Mouse (Mus musculus) bone marrow, adult 2 months (tissue): ENCODE results near the gene Chchd6. TPM values are rescaled to one million over a fixed set of nuclear protein-coding genes. Genes with fewer than 3 reads are reported as not detected.

Source experiments
- H3K27ac ChIP-seq: fragments of 200-500 bp; 2 replicates; pipeline ENCODE4 v1.5.1; 2012; ENCODE audit warnings: low read depth, mild to moderate bottlenecking, control low read depth, inconsistent platforms, low read length; ENCODE audit not compliant: control insufficient read depth, poor library complexity, insufficient read depth
- H3K4me1 ChIP-seq: fragments of 200-500 bp; 2 replicates; pipeline ENCODE4 v1.6.1; 2011; ENCODE audit warnings: low read length; ENCODE audit not compliant: control insufficient read depth, insufficient read depth
- H3K4me3 ChIP-seq: fragments of 200-500 bp; replicated peaks from 2 replicates; pipeline ENCODE3; 2011; ENCODE audit warnings: mild to moderate bottlenecking, low read depth, low read length, control low read depth; ENCODE audit not compliant: control insufficient read depth
- CTCF ChIP-seq: fragments of 200-500 bp; IDR thresholded peaks from 2 replicates; pipeline ENCODE4 v1.5.1; 2011; ENCODE audit warnings: low read length, control low read depth; ENCODE audit not compliant: control insufficient read depth, insufficient read depth
- POLR2A ChIP-seq: fragments of 200-500 bp; IDR thresholded peaks from 2 replicates; pipeline ENCODE4 v1.6.1; 2011; ENCODE audit warnings: low read depth, mild to moderate bottlenecking, control low read depth, low read length, borderline replicate concordance; ENCODE audit not compliant: control insufficient read depth
- WGBS: fragments of 180-500 bp; shearing (Covaris S2); methylation state at CpG from one replicate; pipeline ENCODE4 v1.1.7; 2018; 5-methylcytosine and 5-hydroxymethylcytosine counted together
- polyA plus RNA-seq: library from polyadenylated mRNA; stranded (reverse); fragments of >200 nt; gene quantifications from 2 replicates; pipeline ENCODE4 v1.2.4, GENCODE M21; 2011; ENCODE audit warnings: low replicate concordance; ENCODE audit not compliant: missing spikeins, insufficient read depth, insufficient read length

The Chchd6 gene
- polyA plus RNA-seq, 1 experiment, result 7.3 TPM

DNA sequence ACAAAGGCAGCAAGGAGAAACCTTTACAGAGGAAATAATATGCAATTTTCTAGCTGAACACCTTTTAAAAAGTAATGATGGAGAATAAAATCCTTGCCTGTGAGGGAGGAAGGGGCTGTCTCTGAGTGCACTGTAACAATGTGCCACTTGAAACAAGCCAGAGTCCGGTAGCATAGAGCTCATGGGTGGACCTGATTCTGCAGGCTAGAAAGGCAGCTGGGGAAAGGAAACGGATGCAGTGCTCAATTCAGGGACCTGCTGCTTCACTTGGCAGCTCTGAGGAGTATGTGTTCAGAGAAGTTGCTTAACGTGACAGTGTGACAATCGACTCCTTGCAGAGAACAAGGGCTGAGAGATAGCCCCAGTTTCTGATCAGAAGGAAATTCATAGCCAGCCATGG is 109.4 kb downstream of the Chchd6 start:
- Histone ChIP-seq H3K4me3 (no peak overlapping the region), H3K4me1 (no peaks in the 10 kb centered on the region), H3K27ac (no peak overlapping the region)
- TF ChIP-seq CTCF (no peak), POLR2A (no peak)
- 60% methylated on average over 4 of the region's 4 CpGs for WGBS

DNA sequence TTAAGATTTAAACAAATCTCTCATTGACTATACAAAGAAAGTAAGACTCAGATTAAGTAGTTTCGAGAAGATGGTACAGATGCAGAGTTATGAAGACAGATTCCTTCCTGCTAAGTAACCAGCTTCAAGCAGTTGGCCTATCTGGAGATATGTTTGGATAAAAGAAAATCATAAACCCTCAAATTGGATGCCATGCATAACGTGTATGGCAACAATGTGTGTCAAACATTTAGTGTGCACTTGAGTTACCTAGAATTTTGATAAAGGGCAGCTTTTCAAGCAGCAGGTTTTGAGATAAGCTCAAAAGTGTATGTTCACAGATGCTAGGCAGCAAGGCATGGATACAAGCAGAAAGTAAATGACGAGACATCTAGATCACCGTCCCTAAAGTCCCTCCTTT is 114.3 kb downstream of the Chchd6 start:
- no peak overlapping the region for H3K4me3 ChIP-seq
- 84% methylated on average over 4 of the region's 4 CpGs for WGBS
- no peak overlapping the region for H3K27ac ChIP-seq
- H3K4me1 ChIP-seq, result no peaks in the 10 kb centered on the region
- TF ChIP-seq CTCF (no peak), POLR2A (no peak)

GRCm38 (mm10) chr6:89467908-89468307 is 127.5 kb downstream of the Chchd6 start:
- Histone ChIP-seq H3K27ac (no peak overlapping the region), H3K4me3 (no peak overlapping the region), H3K4me1 (no peaks in the 10 kb centered on the region)
- TF ChIP-seq POLR2A (no peak), CTCF (no peak)

DNA sequence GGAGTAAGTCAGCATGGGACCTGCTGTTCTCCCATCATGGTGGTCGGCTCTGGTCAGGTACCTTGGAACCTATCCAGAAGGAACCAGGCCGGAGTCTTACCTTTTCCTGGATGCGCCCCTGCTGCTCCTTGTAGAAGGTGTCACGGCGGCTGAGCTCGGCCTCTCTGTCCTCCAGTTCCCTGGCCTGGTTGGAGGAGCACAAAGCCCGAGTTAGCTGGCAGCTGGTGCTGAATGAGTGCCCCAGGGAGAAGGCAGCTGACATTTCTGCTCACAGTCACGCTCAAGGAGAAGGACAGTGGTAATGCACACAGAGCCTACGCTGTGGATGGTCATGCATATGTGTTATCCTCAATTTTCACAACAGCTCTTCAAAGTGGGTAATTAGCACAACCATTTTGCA is 128.2 kb downstream of the Chchd6 start:
- WGBS, result 86% methylated on average over 9 of the region's 9 CpGs
- H3K4me3 ChIP-seq, result no peak overlapping the region
- no peak for TF ChIP-seq POLR2A
- TF ChIP-seq CTCF, result no peak
- no peak overlapping the region for H3K27ac ChIP-seq
- no peaks in the 10 kb centered on the region for H3K4me1 ChIP-seq

DNA sequence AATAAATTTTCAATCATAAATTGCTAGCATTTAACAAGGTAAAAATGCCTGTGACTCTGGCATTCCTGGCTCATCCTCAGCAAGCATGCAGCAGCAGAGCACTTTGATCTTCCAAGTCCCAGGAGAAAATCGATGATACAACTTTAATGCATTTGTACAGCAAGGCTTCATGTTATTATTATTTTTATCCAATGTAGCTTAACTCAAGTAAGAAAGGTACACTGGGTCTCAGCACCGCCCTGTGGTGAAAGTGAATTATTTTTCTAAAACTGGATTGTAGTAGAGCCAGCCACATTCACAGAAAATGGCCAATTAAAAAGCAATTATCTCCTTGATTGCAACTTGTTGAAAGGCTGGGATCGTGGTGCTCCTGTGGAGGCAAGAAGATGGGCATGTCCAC is 128.6 kb downstream of the Chchd6 start:
- no peaks in the 10 kb centered on the region for H3K4me1 ChIP-seq
- 76% methylated on average over 3 of the region's 3 CpGs for WGBS
- H3K27ac ChIP-seq, result no peak overlapping the region
- no peak overlapping the region for H3K4me3 ChIP-seq
- TF ChIP-seq CTCF (no peak), POLR2A (no peak)

DNA sequence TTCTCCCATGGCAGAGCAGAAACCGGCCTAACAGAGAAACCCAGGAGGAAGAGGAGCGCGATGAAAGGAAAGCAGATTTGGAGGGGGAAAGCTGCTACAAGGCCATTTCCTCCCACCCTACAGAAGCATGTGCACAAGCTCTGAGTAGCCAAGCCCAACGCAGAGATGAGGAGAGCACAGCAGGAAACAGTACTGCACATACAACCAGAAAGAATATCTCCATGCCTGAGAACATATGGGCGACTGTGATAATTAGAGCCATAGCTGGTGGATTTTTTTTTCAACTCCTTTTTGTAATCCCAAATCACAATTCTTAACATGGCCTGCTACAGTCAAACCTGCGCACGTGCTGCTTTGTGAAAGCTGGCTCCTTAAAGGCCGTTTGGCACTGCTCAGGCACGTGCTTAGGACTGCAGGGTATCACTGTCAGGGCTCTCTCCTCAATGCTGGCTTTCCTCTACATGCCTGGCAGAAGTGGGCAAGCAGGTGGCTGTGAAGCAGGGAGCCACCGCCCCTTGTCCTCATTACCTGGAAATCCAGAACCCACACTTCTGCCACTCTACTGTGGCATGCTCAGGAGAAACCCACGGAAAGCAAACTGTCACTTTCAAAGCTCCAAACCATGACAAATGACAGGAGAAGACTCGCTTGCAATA is 129.3 kb downstream of the Chchd6 start:
- WGBS, result 81% methylated on average over 12 of the region's 12 CpGs
- TF ChIP-seq CTCF (no peak), POLR2A (no peak)
- Histone ChIP-seq H3K4me1 (no peaks in the 10 kb centered on the region), H3K4me3 (no peak overlapping the region), H3K27ac (no peak overlapping the region)

DNA sequence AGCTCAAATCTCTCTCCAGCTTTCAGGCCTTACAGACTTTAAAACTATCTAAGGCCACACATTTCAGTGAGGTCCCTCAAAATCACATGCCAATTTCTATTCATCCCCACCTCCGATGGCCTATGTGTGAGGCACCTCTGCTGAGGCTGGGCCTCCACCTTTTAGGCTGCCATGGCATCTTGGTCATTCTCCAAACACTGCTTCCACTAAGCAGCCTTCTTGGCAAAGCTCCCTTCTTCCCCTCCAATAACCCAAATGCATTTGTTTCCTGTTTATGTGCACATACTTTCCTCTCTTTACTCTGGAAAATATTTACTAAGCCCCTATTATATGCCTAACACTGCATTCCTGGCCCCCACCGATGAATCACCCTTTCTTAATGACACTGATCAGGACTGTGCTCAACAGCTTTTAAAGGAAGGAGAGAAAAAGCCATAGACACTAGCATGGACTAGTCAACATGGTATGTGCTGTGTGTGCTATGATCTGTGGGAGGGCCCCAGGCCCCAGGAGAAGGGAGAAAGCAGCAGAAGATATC is 133.2 kb downstream of the Chchd6 start:
- no peak overlapping the region for H3K4me3 ChIP-seq
- TF ChIP-seq CTCF, result no peak
- TF ChIP-seq POLR2A, result no peak
- 87% methylated on average over 2 of the region's 2 CpGs for WGBS

GRCm38 (mm10) chr6:89461250-89462222 is 133.9 kb downstream of the Chchd6 start:
- 79% methylated on average over 9 of the region's 9 CpGs for WGBS
- H3K4me1 ChIP-seq, result no peaks in the 10 kb centered on the region
- H3K4me3 ChIP-seq, result no peak overlapping the region
- H3K27ac ChIP-seq, result no peak overlapping the region
- TF ChIP-seq CTCF, result no peak
- no peak for TF ChIP-seq POLR2A

More for the DNA sequence above, 133.2 kb downstream of the Chchd6 start:
- H3K27ac ChIP-seq, result no peak overlapping the region
- H3K4me1 ChIP-seq, result no peaks in the 10 kb centered on the region
